Mouse (Mus musculus) spleen, adult 18-20 months (tissue): Measurements from ENCODE around the gene Olfr1368.
A peak's percentile ranks its signal among the peaks of the same experiment; 100 is the strongest.
"Not testable (repeated sequence)": the region's sequence is repeated elsewhere in the genome, so short reads cannot be mapped to it uniquely, and the experiment has no call there.

Experiments used
- DNase-seq, 2 experiments: peaks; one replicate each; pipeline ENCODE4 v3.0.0; 2022; ENCODE audit warnings: mixed read lengths in 2 of 2

Olfr1368 gene

GRCm38 (mm10) chr13:21166936-21167909 lies 21.6 kb upstream of the Olfr1368 start:
- peak; percentile 59 to 78 for DNase-seq

DNA sequence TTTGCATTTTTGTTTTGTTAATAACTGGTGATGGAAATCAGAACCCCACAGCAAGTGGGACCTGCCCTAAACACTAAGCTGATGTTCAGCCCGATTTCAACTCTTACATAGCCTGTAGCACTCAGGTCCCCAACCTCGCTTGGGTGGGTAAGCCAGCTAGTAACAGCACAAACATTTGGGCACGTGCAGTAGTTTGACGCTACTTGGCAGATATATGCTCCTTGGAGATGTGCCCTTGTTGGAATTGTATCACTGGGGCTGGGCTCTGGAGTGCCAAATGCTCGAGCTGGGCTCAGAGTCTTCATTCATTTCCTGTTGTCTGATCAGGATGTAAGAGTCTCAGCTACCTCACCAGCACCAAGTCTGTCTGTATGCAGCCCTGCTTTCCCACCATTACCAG lies 16.9 kb upstream of the Olfr1368 start:
- DNase-seq, result no peak

- no peak for DNase-seq
Measured at GRCm38 (mm10) chr13:21161591-21161990, 15.9 kb upstream of the Olfr1368 start.

DNA sequence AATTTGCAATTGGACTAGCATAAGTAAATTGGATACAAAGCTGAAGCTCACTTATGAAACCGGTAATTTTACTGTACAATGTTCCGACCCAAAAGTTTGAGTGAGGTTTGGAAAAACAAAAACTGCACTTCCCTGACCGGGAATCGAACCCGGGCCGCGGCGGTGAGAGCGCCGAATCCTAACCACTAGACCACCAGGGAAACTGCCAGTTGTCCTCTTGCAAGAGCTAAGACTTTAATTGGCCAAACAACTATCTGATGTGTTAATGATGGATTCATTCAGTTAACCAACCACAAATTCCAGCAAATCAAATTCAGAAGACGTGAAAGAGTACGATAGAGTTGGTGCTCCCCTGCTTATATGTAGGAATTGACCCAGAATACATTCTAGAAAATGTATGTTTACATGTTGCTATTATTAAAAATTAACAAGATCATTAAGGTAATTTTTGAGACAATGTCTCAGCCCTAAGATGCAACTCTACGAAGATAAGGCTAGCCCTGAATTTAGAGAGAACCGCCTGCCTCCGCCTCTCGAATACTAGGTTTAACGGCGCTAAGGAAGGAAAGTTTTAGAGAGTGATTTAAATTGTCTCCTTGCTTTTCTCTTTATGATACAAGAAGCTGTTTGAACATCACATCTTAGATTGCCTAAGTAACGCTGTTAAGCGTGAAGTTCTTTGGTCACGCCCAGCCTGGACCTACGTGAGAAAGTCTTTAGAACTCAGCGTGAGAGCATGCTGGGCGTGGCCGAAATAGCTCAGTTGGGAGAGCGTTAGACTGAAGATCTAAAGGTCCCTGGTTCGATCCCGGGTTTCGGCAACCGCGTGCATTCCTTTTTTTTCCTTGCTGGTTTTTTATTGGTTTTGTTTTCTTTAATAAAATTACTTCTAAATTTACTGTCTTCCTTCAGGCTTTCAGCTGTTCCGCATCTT lies 15.3 kb upstream of the Olfr1368 start:
- DNase-seq, result peak; percentile 80 to 92

- DNase-seq, result no peak
Measured at GRCm38 (mm10) chr13:21160041-21160511, 14.4 kb upstream of the Olfr1368 start.

- peak in 1 of 2 experiments; percentile 32 for DNase-seq
Measured at GRCm38 (mm10) chr13:21159475-21159819, 13.8 kb upstream of the Olfr1368 start.

- DNase-seq, result peak; percentile 68 to 82
Measured at GRCm38 (mm10) chr13:21158785-21159474, 13.3 kb upstream of the Olfr1368 start.

GRCm38 (mm10) chr13:21158071-21158470 lies 12.4 kb upstream of the Olfr1368 start:
- DNase-seq, result no peak

- no peak for DNase-seq
Measured at GRCm38 (mm10) chr13:21155888-21156287, 10.2 kb upstream of the Olfr1368 start.

DNA sequence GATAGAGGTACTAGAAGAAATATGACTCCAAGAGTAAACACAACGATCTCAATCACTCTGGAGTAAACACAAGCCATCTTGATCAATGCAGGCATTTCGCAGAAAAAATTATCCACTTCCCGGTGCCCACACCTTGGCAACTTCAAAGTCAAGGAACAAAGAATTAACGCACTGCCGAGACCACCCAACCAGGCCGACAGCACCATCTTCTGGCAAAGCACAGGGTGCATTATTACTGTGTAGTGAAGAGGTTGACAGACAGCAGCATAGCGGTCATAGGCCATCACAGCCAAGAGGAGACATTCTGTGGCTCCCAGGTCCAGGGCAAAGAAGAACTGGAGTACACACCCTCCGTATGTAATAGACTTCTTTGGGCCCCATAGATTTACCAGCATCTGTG lies 3.2 kb downstream of the Olfr1368 start:
- no peak for DNase-seq

DNA sequence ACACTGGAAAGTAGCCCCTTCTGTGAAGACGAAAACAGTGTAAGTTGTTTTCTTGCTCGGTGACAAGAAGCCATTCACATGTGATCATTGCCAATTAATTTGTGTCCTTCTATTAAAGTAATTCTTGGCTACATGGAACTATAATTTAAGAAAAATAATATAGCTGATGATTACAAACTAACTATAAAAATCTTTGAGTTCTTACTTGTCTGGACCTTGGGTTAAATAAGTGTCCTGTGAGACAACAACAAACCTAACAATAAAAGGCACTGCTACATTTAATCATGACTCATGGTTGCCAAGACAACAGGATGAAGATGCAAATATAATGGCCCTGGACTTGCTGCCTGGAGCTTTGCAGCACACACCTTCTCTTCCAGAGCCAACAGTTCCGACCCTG lies 16.3 kb downstream of the Olfr1368 start, which contains the start of gene Olfr263:
TSS of gene Olfr263 (plus strand) at position 301 of the 400 bp plus-strand sequence.
- DNase-seq, result not testable (repeated sequence)

DNA sequence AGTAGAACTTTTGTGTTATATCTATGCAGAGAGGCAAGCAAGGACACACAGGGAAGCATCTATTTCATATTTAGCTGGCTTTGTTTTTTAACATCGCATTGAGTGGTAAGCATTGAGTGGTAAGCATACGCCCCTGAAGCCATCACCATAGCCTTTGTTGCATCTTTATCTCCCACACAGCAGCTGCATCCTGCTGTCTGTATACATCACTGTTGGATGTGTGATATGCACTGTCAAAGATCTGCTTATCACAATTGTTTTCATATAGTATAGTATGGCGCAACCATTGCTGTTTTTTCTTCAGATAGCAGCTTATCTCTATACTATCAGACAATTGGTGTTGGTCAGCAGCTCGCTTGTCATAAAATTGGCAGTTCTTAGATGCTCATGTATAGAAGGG lies 31.5 kb downstream of the Olfr1368 start:
- DNase-seq, result no peak

- not testable (repeated sequence) for DNase-seq
Measured at GRCm38 (mm10) chr13:21111183-21111582, 34.5 kb downstream of the Olfr1368 start, which contains the start of gene Olfr1369-ps1. Gene Olfr1369-ps1, plus strand, starts transcription at chr13:21111483.

DNA sequence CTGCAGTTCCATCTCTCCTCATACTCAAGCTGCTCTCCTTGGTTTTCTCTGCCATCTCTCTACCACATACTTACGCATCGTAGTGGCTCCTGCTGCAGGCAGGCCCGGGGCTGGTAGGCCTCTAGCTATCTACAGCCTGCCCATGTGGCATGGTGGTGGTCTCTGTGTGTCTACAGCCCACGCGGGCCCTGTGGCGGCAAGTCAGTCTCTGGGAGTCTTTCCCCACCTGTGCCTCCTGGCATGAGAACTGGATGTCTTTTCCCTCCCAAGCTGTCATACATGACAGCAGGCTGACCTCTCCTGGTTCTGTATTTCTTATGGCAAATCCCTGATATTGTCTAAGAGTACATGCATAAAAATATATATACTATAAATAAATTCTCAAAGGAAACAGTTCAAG lies 35.2 kb downstream of the Olfr1368 start:
- DNase-seq, result no peak

GRCm38 (mm10) chr13:21109759-21110158 lies 35.9 kb downstream of the Olfr1368 start:
- DNase-seq, result no peak
